Mouse (Mus musculus) small intestine, adult 2 months (tissue): ENCODE measurements at regions not wholly inside any gene's neighbourhood (a gene's known extent, or its start where the extent isn't known, plus 50 kb on each side); places are given as distances from the start of the nearest gene placed in this dataset.

Experiments
- CTCF ChIP-seq: fragments of 200-500 bp; IDR thresholded peaks from 2 replicates; pipeline ENCODE4 v1.5.1; 2012; ENCODE audit warnings: low read depth, mild to moderate bottlenecking, control low read depth, inconsistent platforms, low read length, moderate library complexity, mixed read lengths; ENCODE audit not compliant: insufficient replicate concordance, insufficient read length; ENCODE audit errors: extremely low read depth
- POLR2A ChIP-seq: fragments of 200-500 bp; IDR thresholded peaks from 2 replicates; pipeline ENCODE4 v1.6.1; 2012; ENCODE audit warnings: low read depth, mild to moderate bottlenecking, control low read depth, inconsistent platforms, low read length, moderate library complexity

GRCm38 (mm10) chr9:99778871-99779270 is 61.8 kb upstream of the Cldn18 start:
- TF ChIP-seq CTCF (no peak), POLR2A (no peak)
